Mouse (Mus musculus) monocyte, adult 5-6 weeks (primary cell): ENCODE measurements around the gene Ino80b. TPM values are rescaled to one million over a fixed set of nuclear protein-coding genes. Genes with fewer than 3 reads are reported as not detected.
"Not testable (repeated sequence)": the region's sequence is repeated elsewhere in the genome, so short reads cannot be mapped to it uniquely, and the experiment has no call there.

Source experiments
- ATAC-seq: fragments of 153-309, 156-312 bp; replicated peaks from 2 replicates; pipeline ENCODE4 v1.8.0; 2017; ENCODE audit warnings: mild to moderate bottlenecking; ENCODE audit not compliant: low TSS enrichment, insufficient number of reproducible peaks, severe bottlenecking, poor library complexity, low FRiP score
- total RNA-seq: library from RNA; stranded (forward); fragments of 200-1000, 200-491, 200-594 nt; gene quantifications from 3 replicates; pipeline ENCODE4 v1.2.3, GENCODE M21; 2017

Ino80b gene
- total RNA-seq, result 25.0 to 53.9 TPM (median 41.3 TPM) in 3 replicates

DNA sequence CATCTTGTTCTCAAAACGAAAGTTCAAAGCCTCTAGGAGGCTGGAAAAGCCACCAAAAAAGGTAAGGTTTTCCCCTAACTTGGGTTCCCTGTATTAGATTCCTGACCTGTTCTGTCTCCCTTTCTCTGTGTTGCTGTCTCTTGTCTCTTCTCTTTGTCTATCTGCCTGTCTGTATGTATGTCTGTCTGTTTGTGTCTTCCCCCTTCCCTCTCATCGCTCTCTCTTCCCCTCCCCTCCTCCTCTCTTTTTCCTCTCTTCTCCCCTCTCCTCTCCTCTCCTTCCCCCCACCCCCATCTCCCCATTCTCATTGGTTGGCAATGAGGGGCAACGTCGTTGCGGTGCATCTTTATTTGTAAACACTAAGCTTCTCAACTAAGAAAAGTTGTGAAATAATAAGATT lies at the start of gene Ino80b:
TSS of gene Ino80b (minus strand) at position 101 of the 400 bp plus-strand sequence.
- no peak for ATAC-seq

DNA sequence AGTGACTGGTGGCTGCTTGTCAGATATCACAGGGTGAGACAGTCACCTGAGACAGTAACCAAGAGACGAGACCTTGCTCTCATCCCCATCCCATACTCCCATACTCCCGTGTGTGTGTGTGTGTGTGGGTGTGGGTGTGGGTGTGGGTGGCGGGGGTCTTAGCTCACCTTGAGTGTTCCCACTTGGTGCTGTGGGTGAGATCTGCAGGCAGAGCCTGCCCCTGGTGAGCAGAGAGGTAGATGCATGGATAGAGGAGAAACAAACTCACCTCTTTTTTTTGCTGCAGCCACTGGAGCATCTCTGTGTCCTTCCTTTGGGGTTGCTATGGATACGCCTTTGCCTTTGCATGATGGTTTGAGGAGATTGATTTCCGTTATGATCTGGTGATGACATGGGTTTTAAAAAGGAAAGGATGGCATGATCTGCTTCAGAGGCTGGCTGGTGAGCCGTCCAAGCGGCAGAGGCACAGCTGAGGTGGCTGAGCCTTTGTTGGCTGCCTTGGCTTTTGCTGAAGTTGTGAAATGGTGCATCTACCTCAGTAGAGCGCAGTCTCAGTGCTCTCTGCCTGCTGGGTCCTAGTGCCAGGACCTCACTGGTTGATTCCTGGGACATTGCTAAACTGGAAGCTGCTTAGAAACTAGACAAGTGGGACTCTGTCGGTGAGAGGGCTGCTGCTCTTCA lies 47.1 kb upstream of the Ino80b start:
- no peak for ATAC-seq

DNA sequence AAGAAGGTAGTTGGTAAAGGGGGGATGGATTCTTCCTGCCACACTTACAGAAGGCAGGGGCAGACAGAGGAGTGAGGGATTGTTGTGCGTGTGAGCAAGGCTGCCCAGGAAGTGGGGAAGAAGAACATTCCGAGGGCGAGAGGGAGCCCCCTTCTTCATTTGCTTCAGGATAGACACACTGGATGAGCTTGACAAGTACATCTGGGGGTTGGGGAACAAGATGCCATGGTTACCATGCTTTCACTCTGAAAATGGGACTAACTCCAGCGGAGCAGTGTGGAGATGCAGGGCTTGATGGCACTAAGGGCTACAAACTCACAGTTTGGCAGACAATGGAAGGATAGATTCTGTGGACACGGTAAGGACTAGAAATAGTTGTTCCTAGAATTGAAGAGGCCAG lies 45.8 kb upstream of the Ino80b start:
- ATAC-seq, result no peak

DNA sequence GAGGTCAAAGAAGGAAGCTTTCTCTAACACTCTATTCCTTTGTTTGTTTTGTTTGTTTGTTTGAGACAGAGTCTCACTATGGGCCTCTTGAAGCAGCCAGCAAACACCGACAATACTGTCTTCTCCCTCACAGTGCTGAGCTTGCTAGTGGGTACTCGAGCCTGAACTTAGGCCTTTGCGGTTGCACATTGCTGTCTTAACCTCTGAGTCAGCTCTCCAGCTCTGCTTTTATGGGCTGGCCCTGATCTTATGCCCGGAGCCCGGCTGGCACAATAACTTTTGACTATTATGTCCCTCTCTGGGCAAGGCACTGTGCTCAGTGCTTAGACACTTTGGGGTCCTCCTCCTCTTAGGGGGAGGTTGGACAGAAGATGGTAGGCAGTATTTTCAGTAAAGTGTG lies 44.6 kb upstream of the Ino80b start:
- ATAC-seq, result no peak

DNA sequence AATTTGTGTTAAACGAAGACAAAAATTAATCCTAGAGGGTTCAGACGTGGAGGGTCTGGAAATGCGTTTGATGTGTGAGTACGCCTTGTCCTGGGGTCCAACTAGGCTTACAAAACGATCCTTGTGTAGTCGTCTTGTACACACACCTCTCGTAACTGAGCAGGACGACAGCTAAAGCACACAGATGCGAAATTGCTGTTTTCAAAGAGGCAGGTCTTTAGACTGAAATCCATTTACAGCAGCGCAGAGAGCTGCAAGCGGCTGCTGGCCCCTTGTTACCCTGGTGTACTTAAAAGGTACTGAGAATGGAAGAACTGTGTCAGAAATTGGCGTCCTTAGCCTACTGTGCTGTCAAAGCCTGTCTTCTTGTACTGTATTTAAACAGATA lies 41.0 kb upstream of the Ino80b start:
- ATAC-seq, result no peak

DNA sequence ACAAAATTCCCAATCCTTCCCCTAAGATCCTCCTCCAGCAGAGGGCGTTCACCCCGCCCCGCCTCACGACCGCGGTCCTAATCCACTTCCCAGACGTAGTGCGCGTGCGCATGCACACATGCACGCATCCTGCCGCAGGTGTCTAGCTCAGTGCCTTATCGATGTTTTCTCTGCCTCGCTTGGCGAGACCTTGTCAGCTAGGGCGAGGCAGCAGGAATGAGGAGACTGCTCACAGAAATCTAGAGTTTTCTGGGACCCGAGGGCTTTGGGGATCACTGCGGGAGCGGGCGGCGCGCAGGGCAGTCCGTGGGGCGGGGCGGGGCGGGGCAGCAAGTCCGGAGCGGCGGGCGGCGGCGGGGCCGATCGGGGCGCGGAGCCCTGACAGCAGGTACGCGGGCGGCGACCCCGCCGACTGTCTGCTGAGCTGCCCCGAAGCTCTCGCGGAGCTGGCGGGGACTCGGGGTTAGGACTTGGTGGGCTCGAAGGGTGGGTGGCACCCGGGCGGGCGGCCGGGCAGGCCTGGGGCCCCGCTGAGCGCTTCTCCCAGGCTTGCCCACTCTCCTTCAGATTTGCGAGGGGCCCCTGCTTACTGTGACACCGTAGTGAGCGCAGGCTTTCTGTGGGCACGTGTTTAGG lies 40.5 kb upstream of the Ino80b start, which contains the start of gene Dctn1:
TSS of gene Dctn1 (plus strand) at position 314 of the 636 bp plus-strand sequence.
- peak; percentile 92 for ATAC-seq

DNA sequence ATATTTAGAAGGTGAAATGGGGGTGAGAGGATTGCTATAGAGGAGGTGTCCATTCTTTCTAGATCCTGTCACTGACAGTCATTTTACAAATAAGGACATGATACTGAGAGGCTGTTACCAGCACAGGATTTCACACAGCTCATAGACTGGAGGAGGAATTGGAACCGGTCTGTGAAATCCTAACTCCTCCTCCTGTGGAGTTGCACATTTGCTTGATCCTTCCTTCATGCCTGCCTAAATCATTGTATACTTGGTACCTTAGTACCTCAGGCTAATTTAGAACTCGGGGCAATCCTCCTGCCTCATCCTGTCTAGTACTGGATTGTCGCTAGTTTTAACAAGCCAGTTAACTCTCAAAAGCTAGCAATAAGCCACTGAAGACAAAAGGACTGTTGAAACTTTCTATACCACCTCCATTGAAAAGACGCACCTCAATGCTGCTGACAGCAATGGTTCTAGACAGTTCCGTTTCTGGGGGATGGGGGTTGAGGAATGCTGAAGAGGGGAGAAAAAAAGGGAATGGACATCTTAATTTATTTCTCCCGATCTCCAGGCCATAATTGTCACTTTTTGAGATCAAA lies 39.9 kb upstream of the Ino80b start:
- ATAC-seq, result no peak

DNA sequence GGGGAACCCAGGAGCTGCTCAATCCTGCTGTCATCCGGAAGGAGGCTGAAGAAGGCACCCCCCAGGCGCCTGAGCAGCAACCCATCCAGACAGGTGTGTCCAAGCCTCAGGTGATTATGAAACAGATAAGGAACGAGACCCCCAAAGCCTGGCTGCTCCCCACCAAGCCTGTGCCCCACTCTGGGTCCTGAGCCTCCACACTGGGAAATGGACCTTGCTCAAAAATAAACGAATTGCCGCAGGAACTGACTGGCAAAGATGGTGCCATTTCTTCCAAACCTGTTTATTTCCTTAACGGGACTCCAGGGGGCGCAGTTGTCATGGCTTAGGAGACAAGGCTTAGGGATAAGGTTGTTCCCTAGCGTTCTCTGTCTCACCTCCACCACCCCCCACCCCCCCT lies 37.5 kb upstream of the Ino80b start:
- ATAC-seq, result no peak

DNA sequence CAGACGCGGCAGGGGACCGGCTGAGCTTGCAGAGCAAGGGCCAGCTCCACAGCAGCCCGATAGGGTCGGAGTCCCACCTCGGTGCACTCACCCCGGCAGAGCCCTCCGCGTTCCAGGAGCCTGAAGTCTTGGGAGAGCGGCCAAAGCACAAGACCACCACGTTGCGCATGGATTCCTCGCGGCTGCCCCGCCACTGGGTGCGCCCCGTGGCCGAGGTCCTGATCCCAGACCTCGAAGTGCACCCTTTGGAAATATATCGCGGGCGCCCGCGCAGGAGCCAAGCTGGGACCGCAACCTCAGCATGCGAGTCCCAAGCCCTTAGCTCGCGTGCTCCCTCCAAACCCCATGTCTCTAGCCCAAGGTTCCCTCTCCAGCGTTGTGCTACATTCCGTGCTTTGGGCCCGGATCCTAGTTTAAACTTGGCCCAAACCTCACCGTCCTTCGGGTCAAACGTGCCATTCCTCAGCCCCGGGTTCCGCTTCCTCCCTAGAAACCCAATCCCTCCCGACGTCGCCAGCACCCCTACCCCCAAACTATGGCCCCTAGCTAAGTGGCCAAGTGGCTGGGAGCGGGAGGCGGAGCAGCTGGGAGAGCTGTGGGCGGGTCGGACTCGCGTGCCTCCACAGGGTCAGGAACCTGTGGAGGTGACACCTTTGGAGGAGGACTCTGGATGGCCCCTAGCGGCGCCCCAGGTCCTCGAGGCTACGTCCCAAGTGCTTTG lies 36.9 kb upstream of the Ino80b start:
- ATAC-seq, result no peak

DNA sequence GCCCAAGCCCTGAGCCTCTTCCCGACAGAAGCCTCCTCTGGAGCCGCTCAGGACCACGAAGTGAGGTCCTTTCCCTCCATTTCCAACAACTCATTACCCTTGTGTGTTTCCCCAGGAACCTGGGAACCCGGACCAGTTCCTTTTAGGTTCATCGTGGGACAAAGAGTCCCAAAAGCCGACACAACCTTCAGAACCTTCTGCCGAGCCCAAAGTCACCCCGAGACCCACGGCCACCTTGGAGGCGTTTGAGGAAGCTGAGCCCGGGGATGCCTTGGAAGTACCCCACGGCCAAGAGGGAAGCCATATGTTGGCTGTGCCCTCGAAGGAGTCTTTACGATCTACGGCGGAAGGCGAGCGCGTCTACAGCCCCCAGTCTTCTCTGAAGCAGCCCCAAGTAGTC lies 36.2 kb upstream of the Ino80b start:
- ATAC-seq, result no peak

DNA sequence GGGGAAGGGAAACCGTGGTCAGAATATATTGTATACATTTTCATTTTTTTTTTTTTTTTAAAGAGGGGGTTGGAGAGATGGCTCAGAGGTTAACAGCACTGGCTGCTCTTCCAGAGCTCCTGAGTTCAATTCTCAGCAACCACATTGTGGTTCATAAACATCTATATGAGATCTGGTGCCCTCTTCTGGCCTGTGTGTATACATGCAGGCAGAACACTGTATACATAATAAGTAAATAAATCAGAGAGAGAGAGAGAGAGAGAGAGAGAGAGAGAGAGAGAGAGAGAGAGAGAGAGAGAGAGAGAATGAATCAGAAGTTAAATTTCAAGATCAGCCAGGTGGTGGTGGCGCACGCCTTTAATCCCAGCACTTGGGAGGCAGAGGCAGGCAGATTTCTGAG lies 34.2 kb upstream of the Ino80b start:
- ATAC-seq, result not testable (repeated sequence)

DNA sequence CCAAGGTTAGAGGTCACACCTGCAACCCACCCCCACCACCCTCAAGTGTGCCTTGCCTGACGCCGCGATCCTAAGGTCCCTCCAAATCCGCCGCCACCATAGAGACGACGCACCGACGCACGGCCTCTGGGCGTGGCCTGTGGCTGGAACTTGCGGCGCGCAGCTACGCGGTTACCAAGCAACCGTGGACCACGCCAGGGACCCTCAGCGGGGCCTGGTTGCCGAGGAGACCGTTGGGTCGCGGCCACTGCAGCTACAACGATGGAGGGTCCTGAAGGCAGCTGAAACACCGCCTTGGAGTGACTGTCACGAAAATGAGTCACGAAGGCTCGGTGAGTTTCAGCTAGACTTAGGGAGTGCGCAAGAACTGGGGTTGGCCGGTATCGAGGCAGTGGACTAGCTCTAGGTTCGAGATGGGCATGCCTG lies 31.0 kb upstream of the Ino80b start, which contains the start of the genes Wdr54 and 1700003E16Rik:
TSS of gene Wdr54 (minus strand) at position 139 of the 426 bp plus-strand sequence.
TSS of gene 1700003E16Rik (plus strand) at position 146 of the 426 bp plus-strand sequence.
- peak; percentile 42; the same call in 1 of the 2 replicates for ATAC-seq

DNA sequence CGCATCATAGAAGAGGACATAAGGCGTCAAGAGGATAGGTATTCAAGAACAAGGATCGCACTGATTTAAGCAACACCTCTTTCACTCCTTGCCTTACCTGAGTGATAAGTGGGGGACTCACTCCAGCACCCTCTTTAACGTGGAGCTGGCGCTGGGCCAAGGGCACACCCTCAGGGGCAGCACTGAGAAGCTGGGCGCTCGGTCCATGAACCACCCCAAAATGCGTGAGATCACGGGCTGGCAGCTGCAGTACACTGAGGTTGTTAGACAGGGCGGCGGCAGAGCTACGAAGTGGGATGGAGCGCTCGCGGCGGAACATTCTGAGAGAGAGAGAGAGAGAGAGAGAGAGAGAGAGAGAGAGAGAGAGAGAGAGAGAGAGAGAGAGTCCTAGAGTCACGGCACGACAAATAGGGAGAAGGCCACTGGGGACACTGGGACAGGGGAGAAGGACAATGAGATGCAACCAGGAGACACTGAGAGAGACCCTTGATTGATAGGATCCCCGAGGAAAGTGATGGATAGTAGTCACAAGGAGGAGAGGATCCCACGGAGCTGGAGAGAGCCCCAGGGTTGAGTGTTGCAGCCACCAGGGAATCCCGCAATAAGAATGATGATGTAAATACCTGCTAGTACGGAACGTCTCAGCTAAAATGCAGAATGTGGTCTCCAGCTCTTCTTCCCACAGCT lies 30.5 kb upstream of the Ino80b start:
- ATAC-seq, result no peak

DNA sequence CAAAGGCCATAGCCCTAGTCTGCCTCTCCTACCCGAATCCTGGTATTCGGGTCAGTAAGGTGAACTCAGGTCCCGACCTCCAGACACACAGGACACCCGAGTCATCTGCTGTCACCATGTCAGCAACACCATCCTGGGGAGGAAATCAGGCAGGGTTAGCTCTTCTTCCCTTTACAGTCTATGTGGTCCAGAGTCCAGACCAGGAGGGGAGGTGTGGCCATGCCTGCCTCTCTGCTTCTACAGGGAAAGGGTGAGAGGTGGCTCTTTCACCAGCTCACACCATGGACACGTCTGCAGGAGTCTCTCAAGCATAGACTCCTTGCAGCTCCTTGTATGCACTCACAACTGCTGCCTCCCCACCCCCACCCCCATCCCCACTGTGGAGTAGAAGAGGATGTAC lies 28.3 kb upstream of the Ino80b start:
- ATAC-seq, result no peak

DNA sequence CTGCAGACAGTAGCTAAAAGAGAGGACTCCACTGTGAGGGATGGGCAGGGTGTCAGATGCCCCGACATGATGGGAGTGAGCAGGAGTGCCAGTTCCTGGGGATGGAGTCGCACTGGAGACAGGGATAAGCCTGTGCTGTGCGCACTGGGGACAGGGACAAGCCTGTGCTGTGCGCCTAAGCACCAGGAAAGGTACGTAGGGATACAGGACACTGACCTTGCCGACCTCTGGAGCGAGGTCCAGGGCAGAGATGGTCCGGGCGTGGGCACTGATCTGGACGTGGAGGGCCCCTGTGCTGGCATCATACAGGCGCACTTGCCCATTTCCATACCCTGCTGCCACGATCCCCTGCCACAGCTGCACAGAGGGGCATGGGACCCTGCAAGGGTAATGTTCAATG lies 27.8 kb upstream of the Ino80b start:
- no peak for ATAC-seq

DNA sequence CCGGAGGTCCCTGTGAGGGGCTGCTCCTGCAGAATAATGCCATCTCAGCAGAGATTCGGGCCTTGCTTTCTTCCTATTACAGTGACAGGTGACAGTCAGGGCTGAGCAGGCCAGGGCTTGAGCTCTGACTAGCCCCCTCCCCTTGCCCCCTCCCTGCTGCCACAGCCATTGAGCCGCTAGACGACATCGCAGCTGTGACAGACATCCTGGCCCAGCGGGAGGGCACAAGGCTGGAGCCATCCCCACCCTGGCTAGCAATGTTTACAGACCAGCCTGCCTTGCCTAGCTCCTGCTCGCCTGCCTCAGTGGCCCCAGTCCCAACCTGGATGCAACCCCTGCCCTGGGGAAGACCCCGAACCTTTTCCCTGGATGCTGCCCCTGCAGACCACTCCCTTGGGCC lies 26.5 kb upstream of the Ino80b start:
- no peak for ATAC-seq

DNA sequence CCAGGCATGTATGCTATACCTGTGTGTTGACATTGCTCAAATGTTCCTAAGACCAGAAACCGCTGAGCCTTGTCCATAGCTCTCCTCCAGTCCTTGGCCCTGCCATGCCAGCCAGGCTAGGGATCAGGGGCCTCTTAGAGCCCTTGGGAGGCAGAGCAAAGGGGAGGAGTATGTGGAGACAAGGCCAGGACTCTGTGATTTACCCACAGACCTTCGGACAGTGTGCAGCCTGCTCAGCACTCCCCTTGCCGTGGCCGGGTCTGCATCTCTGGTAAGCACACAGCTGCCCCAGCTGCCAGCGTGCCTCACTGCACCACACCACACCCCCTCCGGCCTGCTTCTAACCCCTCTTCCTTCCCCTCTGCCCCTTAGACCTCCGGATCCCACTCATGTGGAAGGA lies 22.0 kb upstream of the Ino80b start:
- ATAC-seq, result no peak

DNA sequence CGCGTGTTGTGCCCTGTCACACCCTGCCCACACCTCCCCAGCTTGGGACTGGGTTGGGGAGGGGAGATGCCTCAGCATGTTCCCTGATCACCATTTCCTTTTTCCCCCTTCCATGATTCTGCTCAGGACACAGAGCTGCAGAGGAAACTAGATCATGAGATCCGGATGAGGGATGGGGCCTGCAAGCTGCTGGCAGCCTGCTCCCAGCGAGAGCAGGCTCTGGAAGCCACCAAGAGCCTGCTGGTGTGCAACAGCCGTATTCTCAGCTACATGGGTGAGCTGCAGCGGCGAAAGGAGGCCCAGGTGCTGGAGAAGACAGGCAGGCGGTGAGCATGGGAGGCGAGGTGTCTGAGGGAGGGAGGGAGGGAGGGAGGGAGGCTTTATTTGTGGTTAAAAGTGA lies 20.6 kb upstream of the Ino80b start:
- ATAC-seq, result no peak

DNA sequence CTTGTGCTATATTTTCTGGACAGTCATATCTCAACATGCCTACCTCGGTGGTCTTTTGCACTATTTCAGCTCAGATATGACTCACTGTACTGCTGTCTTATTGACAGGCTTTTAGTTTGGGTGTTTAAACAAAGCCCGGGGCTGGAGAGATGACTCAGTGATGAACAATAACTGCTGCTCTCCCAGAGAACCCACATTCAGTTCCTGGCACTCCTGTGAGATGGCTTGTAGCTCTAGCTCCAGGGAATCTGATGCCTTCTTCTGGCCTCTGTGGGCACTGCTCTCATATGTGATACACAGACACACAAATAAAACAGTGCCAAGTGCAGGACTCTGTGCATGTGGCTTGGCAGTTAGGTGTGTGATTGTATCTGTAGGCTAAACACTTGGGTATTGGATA lies 20.0 kb upstream of the Ino80b start:
- ATAC-seq, result no peak
